Mouse (Mus musculus) forebrain, embryonic 13.5 days (tissue): ENCODE results near the gene Cyp4a29. TPM values are rescaled to one million over a fixed set of nuclear protein-coding genes. Genes with fewer than 3 reads are reported as not detected.
"Not testable (repeated sequence)": the region's sequence is repeated elsewhere in the genome, so short reads cannot be mapped to it uniquely, and the experiment has no call there.

Experiments used
- ATAC-seq: fragments of 200-750 bp; cut with Nextera tagmentation; 2 replicates; pipeline ENCODE4 v1.8.0; 2017
- H3K27ac ChIP-seq: fragments of 300-500 bp; sonication (generic); 2 replicates; pipeline ENCODE4 v1.5.1; 2015; ENCODE audit warnings: inconsistent platforms, mild to moderate bottlenecking, moderate library complexity
- H3K27me3 ChIP-seq: fragments of 300-500 bp; sonication (generic); 2 replicates; pipeline ENCODE4 v1.6.1; 2015; ENCODE audit warnings: mild to moderate bottlenecking, inconsistent platforms
- H3K36me3 ChIP-seq: fragments of 300-500 bp; sonication (generic); 2 replicates; pipeline ENCODE4 v1.6.1; 2015; ENCODE audit warnings: mild to moderate bottlenecking, inconsistent platforms; ENCODE audit not compliant: poor library complexity, severe bottlenecking
- H3K4me1 ChIP-seq: fragments of 300-500 bp; sonication (generic); 2 replicates; pipeline ENCODE4 v1.6.1; 2015; ENCODE audit warnings: inconsistent platforms
- H3K4me2 ChIP-seq: fragments of 300-500 bp; sonication (generic); 2 replicates; pipeline ENCODE4 v1.6.1; 2015; ENCODE audit warnings: inconsistent platforms, mild to moderate bottlenecking, moderate library complexity
- H3K4me3 ChIP-seq: fragments of 300-500 bp; sonication (generic); 2 replicates; pipeline ENCODE4 v1.5.1; 2015; ENCODE audit warnings: mild to moderate bottlenecking, inconsistent platforms
- H3K9ac ChIP-seq: fragments of 300-500 bp; sonication (generic); 2 replicates; pipeline ENCODE4 v1.6.1; 2015; ENCODE audit warnings: mild to moderate bottlenecking, inconsistent platforms
- H3K9me3 ChIP-seq: fragments of 300-500 bp; sonication (generic); replicated peaks from 2 replicates; pipeline ENCODE4 v1.6.1; 2016; ENCODE audit warnings: inconsistent platforms
- WGBS: fragments of 180-500 bp; shearing (Covaris S2); methylation state at CpG from one replicate; pipeline ENCODE4 v1.1.7; 2015; 5-methylcytosine and 5-hydroxymethylcytosine counted together
- polyA plus RNA-seq: library from polyadenylated mRNA; unstranded; fragments of >200 nt; fragmentation: Nextera tagmentation; extraction: Ambion mirVana; gene quantifications from 2 replicates; pipeline ENCODE4 v1.2.1, GENCODE M21; 2015

Gene Cyp4a29
- not detected in 2 replicates for polyA plus RNA-seq

DNA sequence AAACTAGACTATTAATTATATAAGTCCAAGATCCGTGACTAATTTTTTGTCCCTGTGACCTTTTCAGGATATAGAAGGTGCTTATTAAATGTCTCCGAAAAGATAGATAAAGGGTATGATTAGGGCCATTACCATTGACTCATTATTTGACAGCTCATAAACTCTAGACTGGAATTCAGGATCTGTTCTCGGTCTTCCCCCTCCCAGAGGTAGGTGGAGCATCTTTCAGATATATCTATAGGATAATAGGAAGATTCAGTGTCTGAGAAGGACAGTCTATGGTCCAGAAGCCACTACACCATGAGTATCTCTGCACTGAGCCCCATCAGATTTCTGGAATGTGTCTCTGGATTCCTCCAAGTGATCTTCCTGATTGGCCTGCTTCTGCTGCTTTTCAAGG lies at the start of gene Cyp4a29:
TSS of gene Cyp4a29 (plus strand) at position 301 of the 400 bp plus-strand sequence.
- no peak for ATAC-seq
- H3K27ac ChIP-seq = no peak within 1 kb of the TSS

DNA sequence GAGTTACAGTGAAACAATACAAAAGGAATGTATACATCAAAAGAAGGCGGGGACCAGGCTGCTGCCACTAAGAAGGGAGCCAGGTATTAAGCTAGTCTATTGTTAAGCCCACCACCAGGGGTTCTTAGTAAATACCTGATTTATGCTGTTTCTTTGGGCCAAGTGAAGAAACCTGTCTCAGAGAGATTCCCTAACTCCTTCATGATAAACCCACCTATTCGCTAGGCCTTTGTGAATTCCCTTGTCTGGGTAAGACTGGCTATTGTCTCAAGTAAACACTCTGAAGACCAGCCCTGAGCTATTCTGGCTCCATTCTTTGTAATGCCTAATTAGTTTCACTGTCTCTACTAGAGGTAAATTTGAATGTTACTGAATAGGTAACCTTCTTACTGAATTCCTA lies 9.0 kb upstream of the Cyp4a29 start:
- ATAC-seq, H3K4me2 ChIP-seq, H3K9ac ChIP-seq, H3K4me1 ChIP-seq, H3K36me3 ChIP-seq, H3K4me3 ChIP-seq, H3K27ac ChIP-seq, H3K9me3 ChIP-seq, H3K27me3 ChIP-seq: not testable (repeated sequence)
- WGBS = 77% methylated on average over 2 of the region's 2 CpGs

More for the DNA sequence above, at the start of gene Cyp4a29:
- H3K27me3 ChIP-seq = no peaks in the 10 kb centered on the region
- no peak within 1 kb of the TSS for H3K9ac ChIP-seq
- H3K4me1 ChIP-seq = no peaks in the 10 kb centered on the region
- no peak within 1 kb of the TSS for H3K4me3 ChIP-seq
- no peaks in the 10 kb centered on the region for H3K9me3 ChIP-seq
- WGBS = 83% methylated on average over 3 of the region's 3 CpGs
- no peak within 1 kb of the TSS for H3K4me2 ChIP-seq
- no peaks in the 10 kb centered on the region for H3K36me3 ChIP-seq

DNA sequence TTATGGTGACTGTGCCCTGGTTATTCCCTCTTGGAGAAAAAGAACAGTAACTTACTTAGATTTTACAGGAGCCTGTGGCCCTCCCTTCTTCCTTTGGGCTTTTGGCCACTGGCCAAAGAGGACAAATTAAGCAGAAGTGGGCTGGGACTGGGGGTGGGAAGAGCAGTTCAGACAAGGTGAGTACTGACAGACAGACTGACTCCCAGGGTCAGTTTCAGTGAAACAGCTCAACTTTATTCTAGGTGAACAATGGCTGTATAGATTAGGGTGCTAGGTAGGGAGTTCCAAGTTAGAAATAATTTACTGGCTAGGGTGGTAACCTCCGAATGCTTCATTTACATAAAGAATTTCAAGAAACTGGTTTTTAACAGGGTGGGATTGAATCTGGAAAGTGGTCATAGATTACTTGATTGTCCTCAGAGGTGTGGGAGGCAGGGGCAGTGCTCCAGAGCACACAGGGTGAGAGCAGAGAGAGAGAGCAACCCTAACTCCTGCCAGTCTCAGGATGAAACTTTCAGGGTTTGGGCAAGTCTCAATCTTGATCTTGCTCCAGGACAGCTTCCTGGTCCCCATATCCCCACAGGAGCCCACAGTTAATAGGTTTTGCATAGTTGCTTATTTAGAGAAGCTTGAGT lies 5.3 kb upstream of the Cyp4a29 start:
- 68% methylated on average over 1 of the region's 1 CpGs for WGBS
- no peak overlapping the region for H3K4me3 ChIP-seq

DNA sequence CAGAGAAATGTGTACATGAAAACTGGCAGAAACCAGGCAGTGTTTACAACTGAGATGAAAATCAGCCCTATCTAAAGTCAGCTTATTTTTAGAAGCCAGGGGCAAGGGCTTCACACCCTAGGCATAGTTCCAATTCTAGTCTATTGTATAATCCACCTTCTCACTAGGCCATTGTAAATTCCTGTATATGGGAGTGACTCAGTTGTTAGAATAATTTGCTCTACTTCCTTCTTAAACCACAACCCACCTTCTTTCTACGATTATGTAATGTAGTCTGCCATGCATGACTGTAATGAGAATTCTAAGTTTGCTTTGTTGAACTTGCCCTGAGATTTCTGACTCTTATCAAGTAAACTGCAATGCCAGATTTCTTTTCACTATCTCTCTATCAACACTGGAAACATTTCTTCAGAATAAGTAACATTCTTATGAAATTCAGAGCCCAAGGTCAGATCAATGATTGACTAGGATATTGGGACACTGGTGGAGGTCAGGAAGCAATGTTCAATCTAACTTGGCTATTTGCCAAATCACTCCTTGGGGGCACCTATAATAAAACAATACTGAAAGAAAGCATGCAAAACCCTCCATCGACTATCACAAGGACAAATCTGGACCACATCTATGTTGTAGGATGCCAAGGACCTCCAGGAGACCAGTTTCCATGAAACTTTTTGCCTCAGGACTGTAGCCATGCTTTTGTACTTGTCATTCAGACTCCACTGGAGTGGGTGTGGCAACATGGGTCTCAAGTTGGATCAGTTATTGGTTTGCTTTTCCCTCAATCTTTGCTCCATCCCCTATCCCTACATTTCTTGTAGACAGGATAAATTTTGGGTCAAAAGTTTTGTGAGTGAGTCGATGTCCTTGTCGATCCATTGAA lies 23.0 kb downstream of the Cyp4a29 start:
- not testable (repeated sequence) for H3K9me3 ChIP-seq, H3K27me3 ChIP-seq, H3K4me2 ChIP-seq, H3K4me3 ChIP-seq, H3K27ac ChIP-seq, H3K4me1 ChIP-seq, H3K9ac ChIP-seq, H3K36me3 ChIP-seq, ATAC-seq
- 85% methylated on average over 3 of the region's 4 CpGs for WGBS

More for the DNA sequence above, 5.3 kb upstream of the Cyp4a29 start:
- Histone ChIP-seq H3K4me2 (no peak overlapping the region), H3K4me1 (no peaks in the 10 kb centered on the region), H3K27me3 (no peaks in the 10 kb centered on the region), H3K36me3 (no peaks in the 10 kb centered on the region), H3K9ac (no peak overlapping the region), H3K27ac (no peak overlapping the region), H3K9me3 (no peaks in the 10 kb centered on the region)
- no peak for ATAC-seq

DNA sequence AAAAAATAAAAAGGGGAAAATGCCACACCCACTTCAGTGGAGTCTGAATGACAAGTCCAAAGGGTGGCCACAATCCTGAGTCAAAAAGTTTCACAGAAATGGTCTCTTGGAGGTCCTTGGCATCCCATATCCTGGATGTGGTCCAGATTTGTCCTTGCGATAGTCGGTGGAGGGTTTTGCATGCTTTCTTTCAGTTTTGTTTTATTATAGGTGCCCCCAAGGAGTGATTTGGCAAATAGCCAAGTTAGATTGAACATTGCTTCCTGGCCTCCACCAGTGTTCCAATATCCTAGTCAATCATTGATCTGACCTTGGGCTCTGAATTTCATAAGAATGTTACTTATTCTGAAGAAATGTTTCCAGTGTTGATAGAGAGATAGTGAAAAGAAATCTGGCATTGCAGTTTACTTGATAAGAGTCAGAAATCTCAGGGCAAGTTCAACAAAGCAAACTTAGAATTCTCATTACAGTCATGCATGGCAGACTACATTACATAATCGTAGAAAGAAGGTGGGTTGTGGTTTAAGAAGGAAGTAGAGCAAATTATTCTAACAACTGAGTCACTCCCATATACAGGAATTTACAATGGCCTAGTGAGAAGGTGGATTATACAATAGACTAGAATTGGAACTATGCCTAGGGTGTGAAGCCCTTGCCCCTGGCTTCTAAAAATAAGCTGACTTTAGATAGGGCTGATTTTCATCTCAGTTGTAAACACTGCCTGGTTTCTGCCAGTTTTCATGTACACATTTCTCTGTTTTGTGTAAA lies 36.5 kb downstream of the Cyp4a29 start:
- not testable (repeated sequence) for H3K27ac ChIP-seq, ATAC-seq, H3K36me3 ChIP-seq, H3K9ac ChIP-seq, H3K9me3 ChIP-seq, H3K4me2 ChIP-seq, H3K4me3 ChIP-seq, H3K27me3 ChIP-seq, H3K4me1 ChIP-seq
- 92% methylated on average over 2 of the region's 3 CpGs for WGBS

DNA sequence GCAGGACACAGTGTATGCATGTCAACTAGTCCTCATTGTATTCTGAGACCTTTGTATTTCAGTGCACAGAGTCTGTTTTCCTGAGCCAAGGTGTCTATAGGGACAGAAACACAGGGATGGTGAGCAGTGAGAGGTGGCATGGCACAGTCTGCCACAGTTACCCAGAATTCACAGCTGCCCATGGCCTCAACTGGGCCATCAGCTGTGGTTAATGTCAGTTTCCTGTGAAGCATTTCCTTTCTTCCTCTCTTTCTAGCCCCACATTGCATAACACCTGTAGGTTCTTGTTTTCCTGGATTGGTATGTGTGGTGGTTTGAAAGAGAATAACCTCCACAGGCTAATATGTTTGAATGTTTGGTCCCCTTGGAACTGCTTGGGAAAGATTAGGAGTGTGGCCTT lies 38.5 kb downstream of the Cyp4a29 start:
- Histone ChIP-seq H3K9ac (peak overlapping the region; percentile 46; the same call in 1 of the 2 replicates), H3K27me3 (no peaks in the 10 kb centered on the region), H3K4me1 (peaks cover 8% of the 10 kb centered on the region), H3K9me3 (no peaks in the 10 kb centered on the region), H3K4me2 (peak overlapping the region; percentile 61), H3K36me3 (no peaks in the 10 kb centered on the region), H3K4me3 (peak overlapping the region; percentile 38), H3K27ac (no peak overlapping the region)
- ATAC-seq = 0 out of 2 replicates have a peak, but pooled peaks have one; percentile 27

DNA sequence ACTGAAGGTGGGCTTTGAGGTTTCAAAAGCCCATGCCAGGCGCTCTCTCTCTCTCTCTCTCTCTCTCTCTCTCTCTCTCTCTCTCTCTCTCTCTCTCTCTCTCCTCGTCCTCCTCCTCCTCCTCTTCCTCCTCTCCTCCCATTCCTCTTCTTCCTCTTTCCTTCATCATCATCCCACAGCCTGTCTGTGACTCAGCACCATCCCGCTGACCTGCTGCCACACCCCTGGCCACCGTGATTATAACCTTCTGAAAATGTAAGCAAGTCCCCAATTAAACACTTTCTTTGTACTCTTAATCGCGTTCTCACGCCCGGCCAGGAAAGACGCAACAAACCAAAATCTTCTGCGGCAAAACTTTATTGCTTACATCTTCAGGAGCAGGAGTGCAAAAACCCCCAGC lies 38.9 kb downstream of the Cyp4a29 start:
- not testable (repeated sequence) for H3K27ac ChIP-seq, H3K27me3 ChIP-seq, H3K36me3 ChIP-seq, H3K9me3 ChIP-seq, H3K4me1 ChIP-seq
- ATAC-seq = peak; percentile 70; the same call in 1 of the 2 replicates
- 8% methylated on average over 9 of the region's 10 CpGs for WGBS
- Histone ChIP-seq H3K4me2 (peak overlapping the region; percentile 61), H3K9ac (peak overlapping the region; percentile 46; the same call in 1 of the 2 replicates), H3K4me3 (peak overlapping the region; percentile 38)

DNA sequence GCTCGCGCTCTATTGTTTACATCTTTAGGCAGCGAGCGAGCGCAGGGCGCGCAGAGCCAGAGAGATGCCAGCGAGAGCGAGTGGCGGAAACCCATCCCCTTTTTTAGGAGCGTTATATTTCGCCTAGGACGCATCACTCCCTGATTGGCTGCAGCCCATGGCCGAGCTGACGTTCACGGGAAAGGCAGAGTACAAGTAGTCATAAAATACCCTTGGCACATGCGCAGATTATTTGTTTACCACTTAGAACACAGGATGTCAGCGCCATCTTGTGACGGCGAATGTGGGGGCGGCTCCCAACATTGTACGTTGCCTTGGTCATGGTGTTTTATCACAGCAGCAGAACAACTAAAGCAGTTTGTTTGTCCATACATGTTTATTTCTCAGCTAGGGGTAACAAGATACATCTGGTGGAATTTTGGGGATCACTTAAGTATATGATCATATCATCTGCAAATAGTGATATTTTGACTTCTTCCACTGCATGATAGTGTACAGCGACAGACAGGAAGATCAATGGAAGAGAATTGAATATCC lies 39.4 kb downstream of the Cyp4a29 start:
- ATAC-seq = peak; percentile 85
- not testable (repeated sequence) for H3K4me1 ChIP-seq
- WGBS = 9% methylated on average over 20 of the region's 23 CpGs

DNA sequence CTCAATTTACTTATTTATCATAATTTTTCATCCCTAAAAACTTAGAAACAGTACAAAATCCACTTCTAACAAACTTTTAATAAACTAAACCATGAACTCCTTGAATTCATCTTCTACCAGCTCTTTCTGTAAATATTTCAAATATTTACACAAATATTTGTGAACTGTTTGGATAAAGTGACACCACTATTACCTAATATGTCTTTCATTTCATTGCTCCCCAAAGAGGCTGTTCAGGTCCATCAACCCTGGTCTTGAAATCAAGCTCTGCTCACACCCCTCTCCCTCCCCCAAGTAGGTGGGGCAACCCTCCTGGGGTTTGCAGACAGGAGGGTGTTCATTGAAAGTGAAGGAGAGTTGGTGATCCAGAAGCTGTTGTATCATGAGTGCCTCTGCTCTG lies 56.9 kb downstream of the Cyp4a29 start, which contains the start of gene Cyp4a12a:
TSS of gene Cyp4a12a (plus strand) at position 301 of the 400 bp plus-strand sequence.
- not testable (repeated sequence) for H3K9ac ChIP-seq, H3K4me2 ChIP-seq, H3K36me3 ChIP-seq, H3K4me1 ChIP-seq, H3K4me3 ChIP-seq, H3K9me3 ChIP-seq, ATAC-seq, H3K27ac ChIP-seq, H3K27me3 ChIP-seq

More for the DNA sequence above, 39.4 kb downstream of the Cyp4a29 start:
- Histone ChIP-seq H3K4me2 (peak overlapping the region; percentile 61), H3K4me3 (peak overlapping the region; percentile 38)
- H3K27me3 ChIP-seq, H3K9ac ChIP-seq, H3K9me3 ChIP-seq, H3K27ac ChIP-seq, H3K36me3 ChIP-seq: not testable (repeated sequence)
